Mouse (Mus musculus) yolk sac, embryonic 10.5 days (tissue): Measurements from ENCODE around the gene Ovol3.
"Not testable (repeated sequence)": the region's sequence is repeated elsewhere in the genome, so short reads cannot be mapped to it uniquely, and the experiment has no call there.

Experiments
- DNase-seq: peaks from one replicate; pipeline ENCODE4 v3.0.0-alpha.2; 2017; ENCODE audit warnings: low spot score

Gene Ovol3

DNA sequence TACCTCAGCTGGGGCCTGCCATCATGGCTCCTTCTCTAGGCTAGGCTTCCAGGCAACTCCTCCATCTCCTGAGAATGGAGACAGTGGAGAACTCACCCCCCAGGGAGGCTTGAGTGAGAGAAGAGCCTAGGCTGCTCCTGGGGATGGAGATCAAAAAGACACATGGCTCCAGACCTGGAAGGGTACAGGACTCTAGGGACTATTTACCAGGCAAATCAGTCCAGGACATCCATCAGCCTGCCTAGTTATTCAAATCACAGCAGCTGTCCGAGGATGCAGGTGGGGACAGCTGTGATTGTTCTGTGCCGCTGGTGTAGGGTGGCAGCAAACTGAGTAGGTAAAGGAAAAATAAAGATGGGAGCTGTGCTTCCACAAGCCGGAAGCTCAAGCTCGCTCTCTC, at the start of gene Ovol3:
Gene Ovol3 (minus strand): TSS at position 101 of the 400 bp plus-strand sequence.
- DNase-seq = no peak

DNA sequence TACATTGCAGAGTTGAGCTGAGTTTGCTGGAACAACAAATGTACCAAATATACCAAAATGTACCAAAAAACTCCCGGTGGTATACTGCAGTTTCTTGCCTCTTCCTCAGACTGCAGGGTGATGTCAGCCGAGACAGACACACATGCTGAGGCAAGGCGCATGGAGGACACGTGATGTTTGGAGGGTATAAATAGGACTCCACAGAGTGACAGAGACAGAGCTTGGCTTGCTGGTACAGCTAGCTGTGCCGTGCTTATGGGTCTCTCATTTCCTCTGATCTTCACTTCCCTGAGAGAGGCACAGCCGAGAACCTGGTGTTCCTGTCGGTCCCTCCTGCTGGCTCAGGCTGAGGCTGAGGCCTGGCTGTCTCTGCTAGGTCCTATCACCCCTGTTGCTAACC, 47.2 kb upstream of the Ovol3 start:
- DNase-seq = no peak

DNA sequence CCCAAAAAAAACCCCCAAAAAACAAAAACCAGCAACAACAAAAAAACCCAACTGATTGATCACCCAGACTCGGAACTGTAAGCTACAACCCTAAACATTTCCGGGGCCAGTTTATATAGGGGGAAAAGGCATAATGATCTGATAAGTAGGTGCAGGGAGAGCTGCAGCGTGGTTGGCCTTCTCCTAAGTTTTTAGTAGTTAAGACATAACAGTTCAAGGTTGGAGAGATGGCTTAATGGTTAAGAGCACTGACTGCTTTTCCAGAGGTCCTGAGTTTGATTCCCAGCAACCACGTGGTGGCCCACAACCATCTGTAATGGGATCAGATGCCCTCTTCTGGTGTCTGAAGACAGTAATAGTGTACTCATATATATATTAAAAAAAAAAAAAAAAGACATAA, 46.0 kb upstream of the Ovol3 start:
- no peak for DNase-seq

DNA sequence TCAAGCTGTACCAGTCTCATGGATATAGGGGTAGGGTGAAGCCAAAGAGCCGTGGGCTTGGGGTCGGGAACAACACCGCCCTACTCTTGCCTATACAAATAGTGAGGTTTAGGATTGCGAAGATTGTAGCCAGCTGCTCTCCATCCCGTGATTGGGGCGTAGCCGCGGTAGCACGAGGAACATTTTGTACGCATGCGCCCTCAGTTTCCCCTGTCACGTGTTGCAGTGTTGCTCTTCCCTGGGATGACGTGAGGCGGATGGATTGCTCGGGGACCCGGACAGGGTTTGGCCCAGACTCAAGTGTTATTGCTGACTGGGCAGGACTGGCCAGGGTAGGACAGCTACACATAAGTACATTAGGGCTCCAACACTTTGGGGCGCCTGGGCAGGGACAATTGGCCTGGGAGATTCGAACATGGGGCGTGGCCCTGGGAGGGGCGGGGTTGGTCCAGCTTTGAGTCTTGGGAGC, 45.2 kb upstream of the Ovol3 start:
- DNase-seq = peak; percentile 89

DNA sequence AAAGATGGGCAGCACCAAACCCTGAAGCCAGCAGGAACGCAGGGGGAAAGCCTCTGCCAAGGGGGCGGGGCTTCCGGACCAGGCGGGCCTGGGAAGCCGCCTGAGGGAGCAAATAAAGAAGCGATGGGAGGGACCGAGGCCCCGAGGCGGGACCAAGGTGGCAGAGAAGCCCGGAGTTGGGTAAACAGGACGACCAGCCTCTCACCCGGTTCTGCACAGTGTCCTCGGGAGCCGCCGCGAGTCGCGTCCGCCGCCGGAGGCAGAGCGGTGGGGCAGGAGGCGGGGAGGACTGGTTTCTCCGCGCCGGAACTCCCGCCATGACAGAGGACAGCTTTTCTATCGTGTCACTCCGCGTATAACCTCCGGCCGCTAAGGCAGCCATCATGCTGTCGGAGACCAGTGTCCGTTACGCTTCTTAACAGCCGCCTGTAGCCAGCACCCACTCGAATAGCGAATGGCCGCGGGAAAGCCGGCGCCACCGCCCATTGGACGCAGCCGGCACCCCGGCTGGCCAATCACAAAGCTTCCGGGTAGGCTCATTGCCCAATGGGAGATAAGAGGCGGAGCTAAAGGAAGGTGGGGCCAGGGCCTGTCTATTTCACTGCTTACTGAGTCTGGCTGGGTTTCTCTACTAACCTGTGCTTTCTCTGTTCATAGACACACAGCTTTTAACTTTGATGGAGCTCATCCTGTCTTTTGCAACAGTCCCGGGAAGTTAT, 44.6 kb upstream of the Ovol3 start, which contains the start of the genes Thap8 and Wdr62:
Gene Thap8 (plus strand): TSS at position 144 of the 719 bp plus-strand sequence.
Gene Wdr62 (minus strand): TSS at position 469 of the 719 bp plus-strand sequence.
- peak; percentile 96 for DNase-seq

DNA sequence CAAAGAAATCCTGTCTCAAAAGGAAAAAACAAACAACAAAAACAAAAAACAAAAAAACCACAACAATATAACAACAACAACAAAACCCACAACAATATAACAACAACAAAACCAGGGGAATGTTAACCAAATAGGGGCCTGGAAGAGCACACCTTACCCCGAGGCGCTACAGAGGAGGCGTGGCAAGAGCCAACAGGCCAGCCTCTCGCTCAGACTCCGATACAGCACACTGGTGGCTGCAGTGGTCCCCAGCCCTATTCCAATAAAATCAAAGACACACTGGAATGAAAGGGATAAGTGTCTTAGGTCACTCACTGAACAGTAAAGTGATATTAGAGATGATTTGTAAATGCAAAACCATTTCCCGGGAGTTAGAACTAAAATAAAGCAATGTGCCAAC, 44.0 kb upstream of the Ovol3 start:
- no peak for DNase-seq

DNA sequence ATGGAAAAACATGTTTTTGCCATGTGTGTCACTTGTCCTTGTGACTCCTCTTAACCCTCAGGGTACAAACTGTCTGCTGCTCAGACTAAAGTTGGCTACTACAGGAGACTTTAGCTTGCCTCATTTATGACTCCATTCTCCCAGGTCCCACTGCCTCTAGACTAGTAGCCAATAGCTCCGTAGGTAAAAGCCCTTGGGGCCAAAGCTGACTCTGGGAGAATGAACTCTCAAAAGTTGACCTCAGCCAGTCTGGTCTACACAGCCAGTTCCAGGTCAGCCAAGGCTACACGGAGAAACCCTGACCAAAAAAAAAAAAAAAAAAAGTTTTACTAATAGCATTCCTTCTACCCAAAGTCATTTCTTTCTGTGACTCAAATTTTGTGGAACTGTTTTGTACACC, 43.4 kb upstream of the Ovol3 start:
- no peak for DNase-seq

DNA sequence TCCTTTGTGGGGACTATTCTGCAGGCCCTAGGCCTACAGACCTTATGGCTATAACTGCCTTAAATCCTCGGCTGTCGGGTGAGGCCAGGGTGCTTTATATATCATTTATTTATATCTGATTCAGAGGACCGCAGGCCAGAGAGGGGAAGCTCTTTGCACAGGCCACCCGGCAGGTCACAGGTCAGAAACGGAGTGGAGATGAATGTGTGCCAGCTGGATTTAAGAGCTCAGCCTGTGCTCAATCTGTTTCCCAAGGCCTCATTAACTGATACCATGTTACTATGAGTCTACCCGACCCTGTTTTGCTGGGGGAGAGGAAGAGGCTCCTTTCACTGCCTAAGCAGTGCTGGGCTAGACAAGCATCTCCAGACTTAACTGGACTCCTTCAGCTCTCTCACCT, 38.9 kb upstream of the Ovol3 start:
- DNase-seq = no peak

DNA sequence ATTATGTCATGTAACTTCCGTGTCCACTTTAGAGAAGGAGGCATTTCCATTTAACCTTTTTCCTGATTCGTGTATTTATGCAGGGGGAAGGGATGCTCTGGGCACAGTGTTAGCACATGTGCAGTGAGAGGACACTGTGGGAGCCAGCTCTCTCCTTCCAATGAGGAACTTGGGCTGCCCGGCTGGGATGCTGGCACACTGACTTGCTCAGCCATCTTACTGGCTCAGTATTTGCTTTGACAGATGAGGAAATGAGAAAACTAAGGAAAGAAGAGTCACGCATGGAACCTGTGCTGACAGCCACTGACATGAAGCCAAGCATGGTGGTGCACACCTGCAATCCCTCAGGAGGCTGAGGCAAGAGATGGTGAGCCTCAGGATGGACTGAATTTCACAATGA, 34.1 kb upstream of the Ovol3 start:
- DNase-seq = no peak

DNA sequence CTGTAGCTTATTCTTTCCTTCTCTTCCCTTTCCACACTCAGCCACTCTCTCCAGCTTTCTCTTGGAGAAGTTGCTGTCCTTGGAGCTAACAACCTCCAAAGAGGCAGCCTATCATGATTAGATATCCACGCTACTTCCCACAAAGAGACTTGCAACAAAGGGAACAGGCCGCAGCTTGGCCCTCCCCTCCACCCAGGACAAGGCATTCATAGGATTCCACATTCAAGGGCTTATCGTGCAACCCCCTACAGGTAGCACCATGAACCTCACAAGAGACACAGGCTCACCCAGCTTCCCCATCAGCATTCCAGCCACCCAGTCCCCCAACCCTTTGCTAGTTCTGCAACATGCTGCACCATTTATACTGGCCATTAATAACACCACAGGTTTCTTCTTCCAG, 31.3 kb upstream of the Ovol3 start:
- DNase-seq = no peak

DNA sequence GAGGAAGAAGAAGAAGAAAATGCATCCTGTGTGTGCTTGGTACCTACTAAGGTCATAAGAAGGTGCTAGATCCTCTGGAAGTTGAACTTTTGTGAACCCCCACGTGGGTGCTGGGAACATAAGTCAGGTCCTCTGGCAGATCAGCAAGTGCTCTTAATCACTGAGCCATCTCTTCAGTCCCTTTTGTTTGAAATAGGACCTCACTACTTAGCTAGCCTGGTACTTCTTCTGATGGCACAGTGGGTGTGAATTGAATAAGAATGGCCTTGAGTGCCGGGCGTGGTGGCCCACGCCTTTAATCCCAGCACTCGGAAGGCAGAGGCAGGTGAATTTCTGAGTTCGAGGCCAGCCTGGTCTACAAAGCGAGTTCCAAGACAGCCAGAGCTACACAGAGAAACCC, 30.4 kb upstream of the Ovol3 start:
- DNase-seq = no peak

DNA sequence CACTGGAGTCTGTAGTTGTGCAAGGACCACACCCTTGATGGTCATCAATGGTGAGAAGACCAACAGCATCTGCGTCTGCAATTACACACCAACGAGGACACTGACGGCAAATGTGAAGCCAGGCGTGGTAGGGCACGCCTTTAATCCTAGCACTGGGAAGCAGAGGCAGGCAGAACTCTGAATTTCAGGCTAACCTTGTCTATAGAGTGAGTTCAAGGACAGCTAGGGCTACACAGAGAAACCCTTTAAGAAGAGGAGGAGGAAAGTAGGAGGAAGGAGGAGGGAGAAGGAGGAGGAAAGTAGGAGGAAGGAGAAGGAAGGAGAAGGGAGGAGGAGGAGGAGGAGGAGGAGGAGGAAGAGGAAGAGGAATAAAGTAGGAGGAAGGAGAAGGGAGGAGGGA, 30.0 kb upstream of the Ovol3 start:
- no peak for DNase-seq

DNA sequence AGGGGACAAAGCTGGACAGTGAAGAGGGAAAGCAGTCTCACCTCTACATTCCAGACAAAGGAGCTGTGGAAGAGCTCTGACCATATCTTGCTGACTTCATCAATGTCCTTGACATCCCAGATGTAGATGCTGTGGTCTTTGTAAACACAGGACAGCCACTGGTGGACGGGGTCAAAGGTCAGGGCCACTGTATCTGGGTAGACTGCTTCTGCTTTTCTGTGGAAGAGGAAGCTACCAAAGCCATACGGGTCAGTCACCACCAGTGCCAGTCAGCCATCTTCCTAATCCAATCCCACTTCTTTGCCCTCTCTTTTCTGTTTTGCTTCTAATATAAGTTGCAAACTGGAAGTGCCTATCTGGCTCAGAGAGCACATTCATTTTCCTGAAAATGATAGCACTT, 29.5 kb upstream of the Ovol3 start:
- DNase-seq = peak; percentile 44

DNA sequence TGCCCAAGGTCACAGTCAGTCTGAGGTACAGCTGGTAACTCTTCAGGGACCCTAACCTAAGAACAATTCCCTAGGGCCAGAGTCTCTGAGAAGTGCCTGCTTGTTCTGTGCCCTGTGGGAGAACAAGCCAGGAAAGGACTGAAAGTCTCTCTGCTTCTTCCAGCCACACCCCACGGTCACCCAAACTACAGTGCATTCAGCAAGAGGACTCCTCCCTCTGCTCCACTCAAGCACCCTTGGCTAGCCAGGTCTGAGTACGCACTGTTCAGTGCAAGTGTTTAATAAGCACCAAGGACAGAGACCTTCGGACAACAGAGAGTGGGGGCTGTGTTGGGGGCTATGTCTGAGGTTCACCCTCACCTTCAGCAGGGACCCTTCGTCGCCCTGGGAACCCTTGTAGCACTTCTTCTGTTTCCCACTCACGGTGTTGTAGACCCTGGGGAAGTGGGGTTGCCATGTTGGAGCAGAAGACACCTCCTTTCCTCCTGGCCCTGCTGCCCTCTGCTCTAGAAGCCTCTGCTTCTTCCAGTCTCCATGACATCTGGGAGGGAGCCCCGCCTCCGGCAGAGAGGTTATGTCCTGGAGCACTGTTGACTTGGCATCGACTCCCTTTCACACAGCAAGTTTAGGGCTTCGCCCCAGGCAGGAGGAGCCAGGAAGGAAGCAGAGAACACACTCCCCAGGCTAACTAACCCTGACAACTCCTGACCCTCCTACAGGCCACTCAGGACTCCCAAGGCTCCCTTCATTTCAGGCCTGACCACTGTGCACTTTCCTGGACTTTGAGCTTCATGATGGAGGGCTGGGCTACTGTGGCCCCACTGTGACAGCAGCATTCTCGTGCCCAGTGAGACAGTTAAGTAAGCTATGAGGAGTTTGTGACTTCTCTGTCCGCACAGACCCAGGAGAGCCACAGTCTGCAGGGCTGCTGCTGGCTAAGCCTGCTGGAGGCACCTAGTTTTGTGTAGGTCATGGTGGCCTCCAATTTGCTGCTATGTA, 16.7 kb upstream of the Ovol3 start:
- DNase-seq = no peak

DNA sequence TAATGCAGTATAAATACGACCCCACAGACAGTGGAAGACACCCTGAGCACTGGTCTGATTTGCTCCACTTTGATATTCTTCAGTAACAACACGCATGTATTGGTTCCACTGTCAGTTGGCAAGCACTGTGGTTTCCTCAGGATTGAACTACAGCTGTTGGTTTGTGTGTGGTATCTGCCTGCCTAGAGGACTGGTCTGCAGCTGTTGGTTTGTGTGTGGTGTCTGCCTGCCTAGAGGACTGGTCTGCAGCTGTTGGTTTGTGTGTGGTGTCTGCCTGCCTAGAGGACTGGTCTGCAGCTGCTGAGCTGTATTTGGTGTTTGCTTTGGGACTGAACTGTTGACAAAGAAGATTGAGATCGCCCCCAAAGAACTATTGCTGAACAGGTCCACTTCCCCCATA, 1.8 kb upstream of the Ovol3 start:
- DNase-seq = not testable (repeated sequence)

DNA sequence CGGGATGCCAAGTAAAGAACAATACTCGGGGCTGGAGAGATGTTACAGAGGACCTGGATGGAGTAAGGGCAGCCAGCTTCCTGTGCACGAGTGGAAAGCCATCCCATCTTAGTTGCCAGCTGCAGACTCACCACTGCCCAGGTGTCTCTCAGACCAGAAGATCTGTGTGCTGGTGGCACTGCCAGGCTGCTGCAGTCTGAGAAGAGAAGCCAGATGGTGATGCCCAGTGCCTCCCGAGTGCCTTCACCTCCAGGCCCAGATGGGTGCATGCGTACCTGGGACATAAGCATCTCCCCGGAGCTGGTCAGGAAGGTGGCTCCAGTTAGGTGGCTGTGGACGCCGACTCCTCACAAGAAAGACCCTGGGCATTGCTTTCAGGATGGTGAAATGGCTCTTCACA, 434 bp downstream of the Ovol3 start:
- DNase-seq = no peak

DNA sequence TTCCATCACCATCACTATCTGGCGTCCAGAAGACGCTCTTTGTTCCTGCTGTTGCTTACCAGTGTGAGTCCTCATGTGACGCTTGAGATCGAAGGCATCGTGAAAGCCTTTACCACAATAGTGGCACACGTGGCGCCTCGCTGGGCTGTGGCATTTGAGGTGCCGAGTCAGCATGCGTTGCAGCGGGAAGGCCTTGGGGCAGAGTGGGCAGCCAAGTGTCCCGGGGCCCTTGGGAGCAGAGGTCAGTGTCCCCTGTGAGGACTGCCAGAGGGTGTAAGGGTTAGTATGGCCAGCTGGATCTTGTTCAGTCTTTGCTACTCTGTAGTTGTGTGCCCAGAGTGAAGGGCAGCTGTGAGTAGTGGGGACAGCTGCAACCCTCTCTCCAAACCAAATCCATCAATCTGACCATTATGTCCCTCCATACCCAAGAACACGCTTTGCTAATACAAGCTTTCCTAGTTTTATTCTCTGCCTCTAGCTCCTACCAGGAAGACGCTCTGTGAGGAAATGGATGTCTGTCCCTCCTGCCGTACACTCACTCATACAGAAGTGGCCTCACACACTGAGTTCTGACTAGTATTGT, 1.2 kb downstream of the Ovol3 start:
- DNase-seq = no peak

DNA sequence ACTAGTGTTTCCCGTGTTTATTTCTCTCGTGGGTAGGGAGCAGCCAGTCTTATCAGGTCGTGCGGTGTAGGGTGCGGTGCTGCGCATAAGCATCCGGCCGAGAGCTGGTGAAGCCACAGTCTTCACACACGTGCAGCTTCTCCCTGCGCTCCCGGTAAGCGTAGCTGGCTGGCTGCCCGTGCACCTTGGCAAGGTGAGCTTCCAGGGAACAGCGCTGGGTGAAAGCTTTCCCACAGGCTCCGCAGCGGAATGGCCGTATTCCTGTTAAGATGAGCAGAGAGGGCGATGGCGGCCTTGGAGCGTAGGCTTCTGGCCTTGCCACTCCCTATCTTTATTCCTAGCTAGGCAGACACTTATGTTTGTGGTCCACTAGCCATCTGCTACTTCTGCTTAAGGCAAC, 2.1 kb downstream of the Ovol3 start:
- DNase-seq = no peak

DNA sequence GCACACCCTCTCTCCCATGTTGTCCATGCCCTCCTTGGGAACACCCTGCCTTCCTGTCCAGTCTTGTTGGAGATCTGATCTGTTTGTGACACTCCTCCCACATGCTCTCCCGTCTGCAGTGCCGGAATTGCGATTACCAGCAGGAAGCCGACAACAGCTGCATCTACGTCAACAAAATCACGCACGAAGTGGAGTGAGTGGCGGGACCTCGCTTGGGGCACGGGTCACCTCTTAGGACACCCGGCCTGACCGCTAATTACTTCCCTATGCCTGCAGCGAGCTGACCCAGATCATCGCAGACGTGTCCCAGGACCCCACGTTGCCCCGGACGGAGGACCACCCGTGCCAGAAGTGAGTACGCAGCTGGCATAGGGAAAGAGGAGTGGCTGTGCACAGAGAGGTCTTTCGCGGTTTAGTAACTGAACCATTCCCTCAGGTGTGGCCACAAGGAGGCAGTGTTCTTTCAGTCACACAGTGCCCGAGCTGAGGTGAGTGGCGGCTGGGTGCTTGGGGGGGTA, 2.8 kb downstream of the Ovol3 start:
- DNase-seq = peak; percentile 45

DNA sequence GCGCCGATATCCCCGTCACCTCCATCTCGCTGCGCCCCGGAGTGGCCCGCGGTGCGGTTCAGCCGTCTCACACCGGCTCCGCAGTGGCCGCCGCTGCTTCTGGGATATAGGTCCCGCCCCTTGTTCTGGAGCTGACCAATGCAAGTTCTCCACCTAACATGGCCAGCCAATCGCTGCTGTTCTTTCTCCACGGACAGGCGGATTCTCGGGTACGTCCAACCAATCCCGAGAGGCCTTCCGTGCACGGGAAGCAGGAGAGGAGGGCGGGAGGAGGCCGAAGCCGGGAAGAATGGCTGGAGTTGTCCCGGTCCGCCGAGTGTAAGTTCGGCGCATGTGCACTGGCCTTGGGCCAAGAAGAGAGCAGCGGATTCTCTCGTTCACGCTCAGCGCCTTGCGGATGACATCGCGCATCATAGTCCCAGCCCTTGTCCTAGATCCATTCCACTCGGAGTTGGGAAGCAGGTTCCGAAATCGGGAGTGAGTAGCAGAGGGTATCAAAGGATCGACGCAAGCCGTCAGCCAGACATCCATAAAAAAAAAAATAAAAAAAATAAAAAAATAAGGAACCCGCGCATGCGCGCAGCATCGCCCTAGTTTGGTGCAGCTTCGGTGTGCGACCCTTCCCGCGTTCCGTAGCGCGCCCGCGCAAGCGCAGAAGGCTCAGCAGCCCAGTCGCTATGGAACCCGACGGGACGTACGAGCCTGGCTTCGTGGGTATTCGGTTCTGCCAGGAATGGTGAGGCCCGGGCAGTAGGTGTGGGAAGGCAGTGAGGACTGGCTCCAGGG, 3.7 kb downstream of the Ovol3 start, which contains the start of the genes Polr2i and Tbcb:
Gene Polr2i (plus strand): TSS at position 280 of the 786 bp plus-strand sequence.
Gene Tbcb (minus strand): TSS at position 604 of the 786 bp plus-strand sequence.
- DNase-seq = peak; percentile 98

DNA sequence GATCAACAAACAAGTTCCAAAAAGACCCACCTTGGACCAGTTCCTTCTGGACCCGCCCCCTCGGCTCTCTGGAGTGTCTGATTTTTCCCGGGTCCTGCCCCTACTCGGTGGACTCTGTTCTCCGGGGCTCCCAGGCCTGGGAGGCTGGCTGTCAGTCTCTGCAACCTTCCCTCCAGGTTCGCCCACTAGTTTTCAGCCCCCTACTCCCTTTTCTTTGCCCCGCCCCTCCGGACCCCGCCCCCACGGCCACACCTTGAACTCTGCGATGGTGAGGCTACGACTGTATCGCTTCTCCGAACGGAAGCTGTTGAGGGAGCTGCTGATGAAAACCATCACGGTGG, 4.2 kb downstream of the Ovol3 start:
- DNase-seq = no peak
